Mouse (Mus musculus): ENCODE measurements around the gene Arl4d.
"Not testable (repeated sequence)": the region's sequence is repeated elsewhere in the genome, so short reads cannot be mapped to it uniquely, and the experiment has no call there.

Gene Arl4d

DNA sequence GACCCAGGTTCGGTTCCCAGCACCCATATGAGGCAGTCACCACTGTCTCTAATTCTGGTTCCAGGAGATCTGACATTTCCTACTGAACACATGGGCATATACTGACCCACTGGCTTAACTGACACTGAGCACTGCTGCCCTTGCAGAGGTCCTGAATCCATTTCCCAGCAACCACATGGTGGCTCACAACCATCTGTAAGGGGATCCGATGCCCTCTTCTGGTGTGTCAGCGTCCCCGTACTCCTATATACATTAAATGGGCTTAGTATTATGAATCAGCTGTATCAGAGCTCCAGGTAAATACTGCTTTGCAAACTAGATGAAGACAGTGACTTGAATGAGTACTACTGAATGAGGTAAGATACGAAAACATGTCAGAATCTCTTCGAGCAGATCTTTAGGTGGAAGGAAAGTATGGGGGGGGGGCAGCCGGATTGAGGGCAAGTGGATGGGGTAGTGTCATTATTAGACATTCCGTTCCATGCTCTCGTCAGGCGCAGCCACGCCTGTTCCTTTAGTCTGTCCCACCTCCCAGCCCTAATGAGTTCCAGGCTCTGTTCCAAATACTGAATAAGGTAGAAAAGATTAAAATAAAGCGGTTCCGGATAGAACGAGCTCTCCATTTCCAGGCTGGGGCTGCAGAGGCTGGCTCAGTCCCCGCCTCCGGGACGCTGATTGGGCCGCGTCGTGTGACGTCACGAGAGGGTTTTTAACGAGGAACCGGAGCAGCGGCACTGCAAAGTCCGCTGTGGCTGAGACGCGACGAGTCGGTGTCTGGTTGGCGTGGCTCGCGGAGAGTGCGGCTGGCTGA is at the start of gene Arl4d:
Arl4d (plus strand) TSS at position 717 of the 811 bp plus-strand sequence.
- DNase-seq (ENCODE audit: low read depth, low spot score) = peak; percentile 95

DNA sequence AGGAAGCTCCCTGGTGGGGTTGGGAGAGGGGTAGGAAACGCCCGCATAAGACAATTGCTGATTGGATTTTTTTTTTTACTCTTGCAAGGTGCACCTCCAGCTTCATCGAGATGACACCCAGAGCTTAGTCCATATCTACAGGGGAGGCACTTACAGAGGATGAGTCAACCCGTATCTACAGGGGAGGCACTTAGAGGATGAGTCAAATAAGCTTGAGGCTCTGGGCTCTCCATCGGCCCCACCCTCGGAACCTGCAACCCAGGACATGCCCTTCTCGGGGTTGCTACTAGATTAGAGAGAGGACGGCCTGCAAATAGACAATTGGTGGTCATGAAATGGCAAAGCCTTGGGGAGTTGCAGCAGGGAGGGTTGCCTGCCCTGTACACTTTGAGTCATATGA is 49.2 kb upstream of the Arl4d start:
- DNase-seq (ENCODE audit: low read depth, low spot score) = no peak

DNA sequence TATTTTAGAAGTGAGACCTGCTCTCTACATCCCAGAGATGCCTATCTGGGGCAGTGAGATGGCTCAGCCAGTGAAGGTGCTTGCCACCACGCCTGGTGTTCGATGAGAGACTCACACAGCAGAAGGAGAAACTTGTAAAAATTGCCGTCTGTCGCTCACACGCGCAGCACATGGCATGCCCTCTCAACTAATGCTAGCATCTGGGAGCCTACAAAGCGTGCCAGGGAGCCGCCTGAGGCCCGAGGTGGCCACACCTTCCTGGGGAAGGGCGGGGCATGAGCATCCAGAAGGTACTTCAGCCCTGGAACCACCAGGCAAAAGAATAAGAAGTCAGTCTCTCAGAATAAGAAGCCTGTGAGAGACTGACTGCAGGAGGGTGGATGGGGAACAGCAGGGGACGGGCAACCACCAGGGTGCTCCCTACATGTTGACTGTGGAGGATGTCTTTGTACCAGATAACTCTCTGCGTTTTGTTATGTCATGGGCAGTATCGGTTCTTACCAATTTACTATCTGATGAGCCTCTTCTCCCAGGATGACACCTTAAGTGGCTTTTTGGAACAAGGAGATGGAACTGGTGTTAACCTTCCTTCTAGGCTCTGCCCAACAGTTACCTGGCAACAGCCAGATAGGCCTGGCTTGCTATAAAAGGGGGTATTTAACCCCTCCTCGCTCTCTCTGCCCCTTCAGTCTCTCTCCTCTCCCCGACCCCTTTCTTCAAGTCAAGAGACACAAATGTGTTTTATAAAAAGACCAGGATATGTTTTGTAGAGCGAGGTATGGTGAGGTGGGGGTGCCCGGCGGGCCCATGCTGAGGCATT is 48.2 kb upstream of the Arl4d start:
- no peak for DNase-seq (ENCODE audit: low read depth, low spot score)

DNA sequence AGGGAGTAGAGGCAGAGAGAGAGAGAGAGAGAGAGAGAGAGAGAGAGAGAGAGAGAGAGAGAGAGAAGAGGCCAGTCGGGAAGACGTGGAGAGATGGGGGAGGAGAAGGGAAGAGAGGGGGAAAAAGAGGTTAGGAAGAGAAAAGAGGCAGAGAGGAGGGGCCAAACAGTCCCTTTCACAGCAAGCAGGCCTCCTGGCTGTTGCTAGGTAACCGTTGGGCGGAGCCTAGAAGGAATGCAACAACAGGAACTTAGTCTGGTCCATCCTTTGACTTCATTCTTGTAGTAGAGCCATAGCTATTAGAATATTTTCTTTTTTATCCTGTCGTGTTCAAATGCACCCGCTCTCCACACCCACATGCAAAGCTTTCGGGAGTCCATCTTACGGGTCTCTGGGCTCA is 47.5 kb upstream of the Arl4d start:
- DNase-seq (ENCODE audit: low read depth, low spot score) = peak; percentile 65

DNA sequence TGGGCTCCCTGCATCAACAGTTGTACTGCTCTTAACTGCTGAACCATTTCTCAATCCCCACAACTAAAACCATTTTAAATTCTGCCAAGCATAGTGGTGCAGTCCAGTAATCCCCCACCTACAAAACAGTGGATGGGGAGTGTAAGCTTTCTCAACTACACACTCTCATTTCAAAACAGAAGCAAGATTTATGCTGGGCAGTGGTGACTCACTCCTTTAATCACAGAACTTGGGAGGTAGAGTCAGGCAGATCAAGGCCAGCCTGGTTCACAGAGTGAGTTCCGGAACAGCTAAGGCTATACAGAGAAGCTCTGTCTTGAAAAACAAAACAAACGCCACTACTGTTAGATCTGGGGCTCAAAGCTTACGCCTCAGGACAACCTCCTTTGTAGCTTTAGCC is 46.7 kb upstream of the Arl4d start:
- DNase-seq (ENCODE audit: low read depth, low spot score) = no peak

DNA sequence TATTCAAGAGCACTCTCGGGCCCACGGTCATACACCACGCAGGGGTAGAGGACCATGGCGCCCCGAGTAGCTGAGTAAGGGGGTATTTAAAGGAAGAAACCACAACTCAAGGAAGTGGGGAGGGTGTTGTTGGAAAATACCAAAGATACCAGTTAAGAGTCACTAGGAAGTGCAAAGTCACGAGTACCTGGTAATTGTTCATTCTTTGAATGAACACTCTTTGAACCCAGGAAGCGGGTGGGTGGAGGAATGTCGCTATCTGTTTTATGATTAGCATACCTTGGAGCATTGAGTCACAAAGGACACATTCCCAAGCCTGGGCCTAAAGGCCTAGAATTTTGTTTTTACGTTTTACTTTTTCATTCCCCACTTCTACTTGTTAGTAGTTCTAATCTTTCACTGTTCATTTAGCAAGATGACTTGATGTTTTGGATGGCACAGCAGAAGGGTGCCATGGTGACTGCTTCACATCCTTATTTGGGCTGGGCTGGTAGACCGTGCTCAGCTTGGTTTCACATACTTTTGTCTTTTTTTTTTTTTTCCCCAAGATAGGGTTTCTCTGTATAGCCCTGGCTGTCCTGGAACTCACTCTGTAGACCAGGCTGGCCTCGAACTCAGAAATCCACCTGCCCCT is 45.2 kb upstream of the Arl4d start:
- not testable (repeated sequence) for DNase-seq (ENCODE audit: low read depth, low spot score)

DNA sequence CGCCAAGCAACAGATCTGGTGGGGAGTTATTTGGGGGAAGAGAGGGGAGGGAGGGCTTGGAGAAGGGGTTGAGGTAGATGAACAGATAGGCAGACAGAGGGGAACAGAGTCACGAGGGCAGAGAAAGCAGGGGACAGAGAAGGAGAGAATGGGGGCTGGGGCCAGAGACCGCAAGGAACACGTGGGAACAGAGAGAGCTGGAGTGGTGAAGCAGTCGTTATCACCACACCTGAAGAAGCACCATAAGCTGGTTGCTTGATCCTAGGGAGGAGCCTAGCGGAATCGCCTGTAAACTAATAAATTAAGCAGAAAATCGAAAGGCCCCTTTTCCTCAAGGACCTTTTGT is 38.7 kb upstream of the Arl4d start:
- no peak for DNase-seq (ENCODE audit: low read depth, low spot score)

DNA sequence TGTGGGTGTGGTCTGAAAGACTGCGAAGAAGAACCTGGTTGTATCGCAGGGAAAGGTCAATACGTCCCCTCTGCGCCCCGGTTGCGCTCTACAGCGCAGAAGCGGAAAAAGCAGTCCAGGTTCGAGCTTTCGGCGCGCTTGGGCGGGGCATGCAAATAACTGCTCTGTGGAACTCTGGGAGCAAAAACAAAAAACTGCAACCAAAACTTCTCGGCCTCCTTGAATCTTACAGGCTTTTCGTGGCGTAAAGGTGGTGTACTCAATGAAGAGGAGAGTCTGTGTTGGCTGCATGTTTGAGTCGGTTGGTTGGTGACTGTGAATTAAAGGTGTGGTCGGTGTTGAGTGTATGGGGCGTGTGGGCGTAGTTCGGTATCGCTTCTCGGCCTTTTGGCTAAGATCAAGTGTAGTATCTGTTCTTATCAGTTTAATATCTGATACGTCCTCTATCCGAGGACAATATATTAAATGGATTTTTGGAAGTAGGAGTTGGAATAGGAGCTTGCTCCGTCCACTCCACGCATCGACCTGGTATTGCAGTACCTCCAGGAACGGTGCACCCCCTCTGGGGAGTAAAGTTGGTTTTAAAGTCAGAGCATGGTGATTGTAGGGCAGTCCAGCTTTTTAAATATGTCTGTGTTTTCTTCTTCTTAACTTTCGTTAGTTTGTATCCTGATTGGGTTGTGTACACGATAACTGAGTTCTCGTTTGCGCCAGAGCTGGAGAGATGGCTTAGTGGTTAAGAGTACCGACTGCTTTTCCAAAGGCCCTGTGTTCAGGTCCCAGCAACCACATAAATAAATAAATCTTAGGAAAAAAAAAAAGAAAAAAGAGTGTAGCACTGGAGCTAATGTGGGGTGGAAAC is 38.1 kb upstream of the Arl4d start, which contains the start of gene Rdm1:
Rdm1 (plus strand) TSS at position 201 of the 862 bp plus-strand sequence.
- DNase-seq (ENCODE audit: low read depth, low spot score) = peak; percentile 97

DNA sequence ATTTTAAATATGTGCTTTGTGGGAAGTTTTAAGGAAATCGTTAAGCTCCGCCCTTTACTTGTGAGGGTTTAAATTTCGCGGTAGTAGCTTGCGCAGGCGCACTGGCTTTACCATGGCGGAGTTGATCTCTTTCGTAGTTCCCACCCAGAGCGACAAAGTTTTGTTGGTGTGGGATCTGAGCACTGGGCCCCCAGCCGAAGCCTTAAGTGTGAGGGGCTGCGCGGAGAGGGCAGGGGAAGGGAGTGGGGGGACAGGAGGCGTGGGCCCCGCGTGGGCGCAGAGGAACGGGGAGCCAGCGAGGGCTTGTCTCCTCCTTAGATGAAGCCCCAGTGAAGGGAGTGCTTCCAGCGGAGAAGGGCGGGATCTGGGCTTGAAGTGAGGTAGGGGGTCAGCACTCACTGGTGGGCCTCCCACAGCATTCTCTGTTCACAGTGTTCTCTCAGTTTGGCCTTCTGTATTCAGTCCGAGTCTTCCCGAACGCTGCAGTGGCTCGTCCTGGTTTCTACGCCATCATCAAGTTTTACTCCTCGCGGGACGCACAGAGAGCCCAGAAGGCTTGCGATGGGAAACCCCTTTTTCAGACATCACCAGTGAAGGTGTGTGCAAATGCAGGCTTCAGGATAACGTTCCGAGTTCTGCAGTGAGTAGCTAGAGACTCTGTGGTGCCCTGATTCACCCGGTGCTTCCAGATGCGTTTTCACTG is 37.3 kb upstream of the Arl4d start:
- no peak for DNase-seq (ENCODE audit: low read depth, low spot score)

DNA sequence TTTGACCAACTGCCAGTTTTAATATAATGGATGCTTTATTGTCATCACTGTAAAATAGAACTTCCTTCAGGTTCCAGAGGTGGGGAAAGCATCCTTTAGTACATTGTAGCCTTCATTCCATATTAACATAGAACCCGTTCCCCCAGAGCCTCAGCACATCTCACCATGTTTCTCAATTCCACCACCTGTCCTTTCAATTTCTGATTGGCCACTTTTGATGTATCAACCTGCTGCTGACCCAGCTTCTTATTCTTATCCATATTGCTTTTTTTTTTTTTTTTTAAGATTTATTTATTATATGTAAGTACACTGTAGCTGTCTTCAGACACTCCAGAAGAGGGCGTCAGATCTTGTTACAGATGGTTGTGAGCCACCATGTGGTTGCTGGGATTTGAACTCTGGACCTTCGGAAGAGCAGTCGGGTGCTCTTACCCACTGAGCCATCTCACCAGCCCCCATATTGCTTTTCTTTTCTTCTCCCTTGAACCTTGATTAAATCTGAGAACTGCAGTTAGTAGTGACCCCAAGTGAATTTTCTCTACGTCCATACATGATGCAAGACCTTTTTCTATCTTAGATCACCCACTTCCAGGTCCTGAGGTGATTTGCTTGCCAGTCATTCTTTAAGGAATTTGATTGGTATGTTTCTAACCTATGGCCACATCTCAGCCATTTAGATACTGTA is 36.5 kb upstream of the Arl4d start:
- peak; percentile 42 for DNase-seq (ENCODE audit: low read depth, low spot score)

DNA sequence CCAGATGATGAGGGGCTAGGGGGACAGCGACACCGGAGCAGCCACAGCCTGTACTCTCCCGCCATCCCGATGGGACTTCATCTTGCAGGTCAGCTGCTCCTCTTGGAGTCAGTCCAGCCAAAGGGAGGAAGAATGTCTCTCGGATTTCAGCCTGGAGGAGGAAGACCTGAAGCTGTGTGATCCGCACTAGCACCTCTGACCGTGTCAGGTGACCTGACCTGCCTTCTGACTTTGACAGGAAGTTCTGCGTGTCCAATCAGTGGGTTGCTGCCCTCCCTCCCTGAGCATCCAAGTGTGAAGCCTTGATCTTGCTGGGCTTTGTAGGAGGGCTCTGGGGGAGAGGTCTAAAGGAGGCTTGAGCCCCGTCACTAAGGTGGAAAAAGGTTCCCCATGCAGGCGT is 29.7 kb upstream of the Arl4d start:
- no peak for DNase-seq (ENCODE audit: low read depth, low spot score)

DNA sequence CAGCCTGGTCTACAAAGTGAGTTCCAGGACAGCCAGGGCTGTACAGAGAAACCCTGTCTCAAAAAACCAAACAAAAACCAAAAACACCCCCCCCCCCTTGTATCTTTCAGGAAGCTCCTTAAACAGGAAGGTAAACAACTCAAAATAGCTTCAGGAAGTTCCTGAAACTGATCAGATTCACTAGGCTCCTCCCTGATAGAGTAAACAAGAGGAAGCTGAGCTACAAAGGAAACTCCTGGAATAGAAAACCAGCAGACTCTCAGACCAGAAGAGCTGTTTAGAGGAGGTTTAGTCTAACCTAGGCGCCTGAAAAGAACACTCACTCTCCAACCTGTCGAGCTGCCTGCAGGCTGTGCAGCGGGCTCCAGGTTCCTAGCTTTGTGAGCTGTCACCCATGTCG is 25.6 kb upstream of the Arl4d start:
- no peak for DNase-seq (ENCODE audit: low read depth, low spot score)

DNA sequence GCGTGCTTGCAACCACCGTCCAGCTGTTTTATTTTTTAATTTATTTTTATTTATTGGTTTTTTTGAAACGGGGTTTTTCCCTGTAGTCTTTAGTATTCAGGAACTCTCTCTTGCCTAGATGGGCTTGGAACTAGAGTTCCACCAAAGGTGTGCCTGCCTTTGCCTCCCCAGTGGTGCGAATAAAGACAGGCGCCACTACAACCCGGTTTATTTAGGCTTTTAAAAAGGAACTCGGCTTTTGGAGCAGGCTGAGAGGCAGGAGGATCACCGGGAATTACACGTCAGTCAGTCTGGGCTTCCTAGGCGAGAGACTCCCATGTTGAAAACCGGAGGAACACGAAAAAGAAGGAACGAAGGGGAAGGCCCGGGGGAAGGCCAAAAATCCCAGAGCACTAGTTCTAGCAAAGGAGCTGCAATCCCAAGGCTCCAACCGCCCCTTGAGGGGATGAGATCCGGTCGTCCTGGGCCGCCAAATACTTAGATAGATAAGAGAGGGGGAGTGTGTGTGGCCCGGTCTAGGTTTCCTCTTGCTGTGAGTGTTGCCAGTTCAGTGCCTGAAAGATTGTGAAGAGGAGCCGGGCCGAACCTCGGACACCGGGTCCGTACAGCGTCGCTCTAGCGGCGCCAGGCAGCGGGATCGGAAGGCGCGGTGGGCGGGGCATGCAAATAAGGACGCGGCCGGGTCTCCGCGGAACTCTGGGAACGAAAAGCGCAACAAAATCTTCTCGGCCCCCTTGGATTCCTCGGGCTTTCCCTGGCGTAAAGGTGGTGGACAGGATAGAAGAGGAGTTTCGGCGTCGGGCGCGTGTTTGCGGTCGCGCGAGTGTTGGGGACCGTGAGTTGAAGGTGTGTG is 24.3 kb upstream of the Arl4d start:
- peak; percentile 85 for DNase-seq (ENCODE audit: low read depth, low spot score)

DNA sequence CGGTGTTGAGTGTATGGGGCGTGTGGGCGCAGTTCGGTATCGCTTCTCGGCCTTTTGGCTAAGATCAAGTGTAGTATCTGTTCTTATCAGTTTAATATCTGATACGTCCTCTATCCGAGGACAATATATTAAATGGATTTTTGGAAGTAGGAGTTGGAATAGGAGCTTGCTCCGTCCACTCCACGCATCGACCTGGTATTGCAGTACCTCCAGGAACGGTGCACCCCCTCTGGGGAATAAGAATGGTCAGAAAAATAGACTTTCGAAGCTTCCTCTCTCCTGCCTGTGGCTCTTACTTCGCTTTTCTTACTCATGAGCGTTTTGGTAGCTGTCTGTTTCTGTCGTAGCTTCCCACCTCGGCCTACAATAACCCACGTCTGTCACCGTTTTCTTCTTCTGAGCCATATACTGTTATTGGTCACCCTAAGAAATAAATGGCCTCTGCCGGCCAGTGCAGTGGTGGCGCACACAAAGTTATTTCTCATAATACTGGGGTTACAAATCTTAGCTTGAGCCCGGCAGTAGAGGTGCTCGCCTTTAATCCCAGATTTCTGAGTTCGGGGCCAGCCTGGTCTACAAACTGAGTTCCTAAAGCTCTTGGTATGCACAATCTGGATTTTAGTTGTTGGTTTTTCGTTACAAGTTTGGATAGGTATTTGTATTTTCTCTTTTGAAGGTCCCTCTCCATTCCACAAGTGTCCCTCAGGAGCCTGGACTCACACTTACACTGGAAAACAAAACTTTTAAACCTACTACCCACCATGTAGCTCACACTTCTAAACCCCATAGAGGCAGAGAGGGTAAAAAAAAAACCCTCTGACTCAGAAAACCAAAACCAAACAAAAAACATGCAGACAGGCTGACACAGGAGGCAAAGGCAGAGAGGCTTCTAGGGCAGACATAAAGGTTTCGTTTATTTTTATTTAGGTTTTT is 23.4 kb upstream of the Arl4d start:
- peak; percentile 84 for DNase-seq (ENCODE audit: low read depth, low spot score)

DNA sequence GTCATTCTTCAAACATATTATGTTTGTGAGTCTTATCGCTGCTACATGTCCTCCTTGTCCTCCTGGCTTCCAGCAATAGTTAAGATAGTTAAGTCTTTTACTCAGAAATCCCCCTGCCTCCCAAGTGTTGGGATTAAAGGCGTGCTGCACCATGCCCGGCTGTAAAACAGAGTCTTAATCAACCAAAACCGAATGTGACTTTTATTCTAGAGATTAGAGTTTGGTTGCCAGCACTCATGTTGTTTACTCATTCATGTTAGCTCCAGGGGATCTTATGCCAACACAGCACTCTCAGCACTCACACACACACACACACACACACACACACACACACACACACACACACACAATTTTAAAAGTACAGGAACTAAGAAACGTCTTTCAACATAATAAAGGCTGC is 22.4 kb upstream of the Arl4d start:
- DNase-seq (ENCODE audit: low read depth, low spot score) = peak; percentile 56

DNA sequence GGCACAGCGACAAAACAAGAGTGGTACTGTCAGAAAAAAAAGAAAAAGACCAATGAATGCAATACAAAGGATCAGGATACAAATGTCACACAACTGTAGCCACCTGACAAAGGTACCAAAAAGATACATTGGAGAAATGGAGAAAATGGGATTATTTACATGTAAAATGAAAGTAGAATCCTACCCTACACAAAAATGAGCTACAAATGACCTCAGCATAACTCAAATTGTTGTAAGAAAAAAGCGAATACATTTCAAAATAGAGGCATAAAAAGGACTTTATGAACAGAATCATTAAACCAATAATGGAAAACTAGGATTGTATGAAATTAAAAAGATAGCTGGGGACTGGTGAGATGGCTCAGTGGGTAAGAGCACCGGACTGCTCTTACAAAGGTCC is 20.8 kb upstream of the Arl4d start:
- DNase-seq (ENCODE audit: low read depth, low spot score) = peak; percentile 39

DNA sequence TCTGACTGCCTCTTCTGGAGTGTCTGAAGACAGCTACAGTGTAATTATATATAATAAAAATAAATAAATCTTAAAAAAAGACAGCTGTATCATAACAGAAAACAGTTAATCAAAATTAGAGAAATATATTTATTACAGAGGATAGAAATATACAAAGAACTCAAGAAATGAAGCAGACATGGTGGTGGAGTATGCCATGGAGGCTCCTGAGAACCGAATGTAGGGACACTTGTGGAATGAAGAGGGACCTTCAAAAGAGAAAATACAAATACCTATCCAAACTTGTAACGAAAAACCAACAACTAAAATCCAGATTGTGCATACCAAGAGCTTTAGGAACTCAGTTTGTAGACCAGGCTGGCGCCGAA is 20.3 kb upstream of the Arl4d start:
- not testable (repeated sequence) for DNase-seq (ENCODE audit: low read depth, low spot score)

All from A20 (cell line).